Mouse (Mus musculus): ENCODE measurements around the gene Tubg2.

Gene Tubg2

DNA sequence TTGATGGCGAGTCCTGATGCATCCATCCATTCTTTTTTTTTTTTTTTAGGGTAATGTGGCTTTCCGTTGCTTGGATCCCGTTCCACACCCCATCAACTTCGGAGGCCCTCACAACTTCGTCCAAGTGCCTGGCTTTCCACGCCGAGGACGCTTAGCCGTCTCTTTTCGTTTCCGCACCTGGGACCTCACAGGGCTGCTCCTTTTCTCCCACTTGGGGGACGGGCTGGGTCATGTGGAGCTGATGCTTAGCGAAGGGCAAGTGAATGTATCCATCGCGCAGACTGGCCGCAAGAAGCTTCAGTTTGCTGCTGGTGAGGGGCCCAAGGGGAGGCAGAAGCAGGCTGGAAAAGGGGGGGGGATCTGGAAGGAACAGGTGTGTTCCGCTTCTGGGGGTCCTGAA, 24.6 kb downstream of the Tubg2 start:
- DNase-seq: no peak

DNA sequence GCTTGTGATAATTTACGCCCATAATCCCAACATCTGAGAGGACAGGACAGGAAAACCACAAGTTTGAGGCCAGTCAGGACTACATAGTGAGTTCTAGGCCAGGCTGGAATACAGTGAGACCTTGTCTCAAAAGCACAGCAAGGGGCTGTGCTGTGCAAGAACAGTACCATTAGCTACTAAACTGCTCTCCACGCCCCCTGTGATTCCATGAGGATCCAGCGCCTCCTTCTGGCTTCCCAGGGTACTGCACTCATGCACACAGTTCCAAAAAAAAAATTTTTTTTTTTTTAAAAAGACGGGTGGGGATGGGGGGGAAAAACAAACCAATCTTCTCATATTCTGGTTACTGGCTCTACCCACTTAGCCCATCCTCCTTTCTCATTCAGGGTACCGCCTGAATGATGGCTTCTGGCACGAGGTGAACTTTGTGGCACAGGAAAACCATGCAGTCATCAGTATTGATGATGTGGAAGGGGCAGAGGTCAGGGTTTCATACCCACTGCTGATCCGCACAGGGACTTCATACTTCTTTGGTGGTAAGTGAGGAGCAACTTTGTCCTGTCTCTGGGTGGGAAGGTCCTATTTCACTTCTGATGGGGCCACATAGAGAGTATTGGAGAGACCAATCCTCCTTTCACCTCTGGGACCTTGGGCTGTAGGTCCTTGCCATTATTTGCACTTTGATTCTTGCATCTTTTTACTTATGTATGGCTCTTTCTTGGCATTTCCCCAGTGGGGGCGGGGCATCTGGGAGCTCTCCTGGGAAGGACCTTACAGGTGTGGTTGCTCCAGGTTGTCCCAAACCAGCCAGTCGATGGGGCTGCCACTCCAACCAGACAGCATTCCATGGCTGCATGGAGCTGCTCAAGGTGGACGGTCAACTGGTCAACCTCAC, 25.4 kb downstream of the Tubg2 start:
- DNase-seq: peak; percentile 93

DNA sequence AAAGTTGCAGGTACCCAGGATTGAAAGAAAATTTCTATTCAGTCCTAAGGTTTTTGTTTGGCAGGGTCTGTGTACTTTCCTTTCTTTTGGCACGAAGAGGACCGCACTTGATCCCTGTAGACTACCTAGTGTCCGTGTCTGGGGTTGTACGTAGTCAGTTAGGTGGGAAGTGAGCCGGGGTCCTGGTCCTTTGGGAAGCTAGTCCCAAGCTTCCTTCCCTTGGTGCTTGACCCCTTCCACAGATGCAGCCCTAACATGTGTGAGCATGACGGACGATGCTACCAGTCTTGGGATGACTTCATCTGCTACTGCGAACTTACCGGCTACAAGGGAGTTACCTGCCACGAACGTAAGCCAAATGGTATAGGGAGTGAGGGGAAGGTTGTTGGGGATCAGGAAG, 26.3 kb downstream of the Tubg2 start:
- DNase-seq: peak; percentile 86

DNA sequence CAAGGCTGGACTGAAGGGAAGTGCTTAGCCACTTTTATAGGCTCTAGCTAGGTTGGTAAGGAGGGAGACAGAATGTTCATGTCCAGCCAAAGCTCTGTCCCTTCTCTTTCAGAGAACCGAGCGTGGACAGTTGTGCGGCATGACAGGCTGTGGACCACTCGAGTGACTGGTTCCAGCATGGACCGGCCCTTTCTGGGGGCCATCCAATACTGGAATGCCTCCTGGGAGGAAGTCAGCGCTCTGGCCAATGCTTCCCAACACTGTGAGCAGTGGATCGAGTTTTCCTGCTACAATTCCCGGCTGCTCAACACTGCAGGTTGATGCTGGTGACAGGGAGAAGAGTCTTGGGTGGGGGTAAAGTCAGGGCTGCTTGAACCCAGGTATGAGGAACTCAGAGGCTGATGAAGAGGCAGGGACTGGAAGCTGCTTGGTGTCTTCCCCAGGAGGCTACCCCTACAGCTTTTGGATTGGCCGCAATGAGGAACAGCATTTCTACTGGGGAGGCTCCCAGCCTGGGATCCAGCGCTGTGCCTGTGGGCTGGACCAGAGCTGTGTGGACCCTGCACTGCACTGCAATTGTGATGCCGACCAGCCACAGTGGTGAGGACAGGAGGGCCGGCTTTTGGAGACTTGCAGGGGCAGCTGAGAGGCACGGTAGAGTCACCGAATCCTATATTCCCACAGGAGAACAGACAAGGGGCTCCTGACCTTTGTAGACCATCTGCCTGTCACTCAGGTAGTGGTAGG, 27.2 kb downstream of the Tubg2 start:
- peak; percentile 92 for DNase-seq

DNA sequence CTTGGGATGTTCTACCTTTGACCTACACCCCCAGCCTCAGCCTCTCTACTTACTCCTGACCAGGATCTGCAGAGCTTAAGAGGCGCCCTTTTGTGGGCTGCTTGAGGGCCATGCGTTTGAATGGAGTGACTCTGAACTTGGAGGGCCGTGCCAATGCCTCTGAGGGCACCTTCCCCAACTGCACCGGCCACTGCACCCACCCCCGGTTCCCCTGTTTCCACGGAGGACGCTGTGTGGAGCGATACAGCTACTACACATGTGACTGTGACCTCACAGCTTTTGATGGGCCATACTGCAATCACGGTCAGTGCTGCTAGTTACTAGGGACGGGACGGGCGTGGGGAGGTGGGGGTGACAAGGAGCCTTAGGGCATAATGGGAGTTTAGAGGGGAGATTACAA, 29.3 kb downstream of the Tubg2 start:
- DNase-seq: peak; percentile 89

DNA sequence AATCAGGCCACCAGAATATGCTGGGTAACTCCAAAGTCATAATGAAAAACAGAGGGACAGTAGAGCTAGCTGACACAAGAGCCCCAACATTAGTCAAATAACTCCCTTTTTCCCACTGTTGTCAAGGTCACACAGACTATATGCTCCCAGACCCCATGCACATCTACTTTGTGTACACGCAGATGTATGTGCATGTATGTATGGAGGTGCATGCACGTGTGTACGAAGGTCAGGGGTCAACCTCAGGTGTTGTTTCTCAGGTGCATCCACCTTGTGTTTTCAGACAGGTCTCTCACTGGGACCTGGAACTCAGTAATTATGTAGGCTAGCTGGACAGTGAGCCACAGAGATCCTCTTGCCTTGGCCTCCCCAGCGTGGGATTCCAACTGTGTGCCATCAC, 29.7 kb downstream of the Tubg2 start:
- peak; percentile 88 for DNase-seq

DNA sequence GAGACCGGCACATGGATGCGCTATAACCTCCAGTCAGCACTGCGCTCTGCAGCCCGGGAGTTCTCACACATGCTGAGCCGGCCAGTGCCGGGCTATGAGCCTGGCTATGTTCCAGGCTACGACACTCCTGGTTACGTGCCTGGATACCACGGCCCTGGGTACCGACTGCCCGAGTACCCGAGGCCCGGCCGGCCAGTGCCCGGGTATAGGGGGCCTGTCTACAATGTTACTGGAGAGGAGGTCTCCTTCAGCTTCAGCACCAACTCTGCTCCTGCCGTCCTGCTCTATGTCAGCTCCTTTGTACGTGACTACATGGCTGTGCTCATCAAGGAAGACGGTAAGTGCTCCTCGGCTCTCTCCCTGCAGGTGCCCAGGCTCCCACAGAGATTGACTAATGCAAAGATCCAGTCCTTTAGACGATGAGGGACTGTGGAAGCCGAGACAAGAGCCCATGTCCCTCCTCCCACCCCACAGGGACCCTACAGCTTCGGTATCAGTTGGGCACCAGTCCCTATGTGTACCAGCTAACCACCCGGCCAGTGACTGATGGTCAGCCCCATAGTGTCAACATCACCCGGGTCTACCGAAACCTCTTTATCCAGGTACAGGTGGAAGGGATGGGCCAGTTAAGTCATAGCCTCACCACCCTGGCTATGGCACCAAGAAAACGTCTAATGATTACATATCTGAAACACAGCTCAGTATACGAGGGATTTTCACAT, 31.0 kb downstream of the Tubg2 start:
- peak; percentile 90 for DNase-seq

DNA sequence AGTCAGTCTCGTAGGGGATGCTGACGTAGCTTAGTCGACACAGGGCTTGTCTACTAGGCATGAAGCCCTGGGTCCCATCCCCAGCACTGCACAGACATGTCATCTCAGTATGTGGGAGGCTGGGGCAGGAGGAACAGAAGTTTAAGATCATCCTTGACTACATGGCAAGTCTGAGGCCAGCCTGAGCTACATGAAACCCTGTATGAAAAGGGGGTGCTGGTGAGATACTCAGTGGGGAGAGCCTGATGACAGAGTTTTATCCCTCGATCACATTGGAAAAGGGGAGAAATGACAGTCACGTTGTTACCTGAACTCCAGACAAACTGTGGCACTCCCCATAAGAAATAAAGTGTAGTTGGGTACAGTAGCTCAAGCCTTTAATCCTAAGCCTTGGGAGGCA, 31.8 kb downstream of the Tubg2 start:
- no peak for DNase-seq

DNA sequence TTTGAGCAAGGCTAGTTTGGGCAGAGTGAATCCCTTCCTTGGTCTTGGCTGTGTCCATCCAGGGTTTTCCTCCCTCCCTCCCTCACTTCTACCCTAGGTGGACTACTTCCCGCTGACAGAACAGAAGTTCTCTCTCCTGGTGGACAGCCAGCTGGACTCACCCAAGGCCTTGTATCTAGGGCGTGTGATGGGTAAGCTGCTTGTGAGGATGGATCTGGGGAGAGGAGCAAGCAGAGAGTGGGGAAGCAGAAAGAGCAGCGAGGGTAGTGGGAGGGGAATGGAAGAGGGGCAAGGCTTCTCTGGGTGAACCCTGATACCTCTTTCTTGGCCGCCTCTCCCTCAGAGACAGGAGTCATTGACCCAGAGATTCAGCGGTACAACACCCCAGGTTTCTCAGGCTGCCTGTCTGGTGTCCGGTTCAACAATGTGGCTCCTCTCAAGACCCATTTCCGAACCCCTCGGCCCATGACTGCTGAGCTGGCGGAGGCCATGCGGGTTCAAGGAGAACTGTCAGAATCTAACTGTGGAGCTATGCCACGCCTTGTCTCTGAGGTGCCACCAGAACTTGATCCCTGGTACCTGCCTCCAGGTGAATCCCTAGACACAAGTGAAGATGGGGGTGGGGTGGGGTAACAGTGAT, 32.6 kb downstream of the Tubg2 start:
- peak; percentile 93 for DNase-seq

DNA sequence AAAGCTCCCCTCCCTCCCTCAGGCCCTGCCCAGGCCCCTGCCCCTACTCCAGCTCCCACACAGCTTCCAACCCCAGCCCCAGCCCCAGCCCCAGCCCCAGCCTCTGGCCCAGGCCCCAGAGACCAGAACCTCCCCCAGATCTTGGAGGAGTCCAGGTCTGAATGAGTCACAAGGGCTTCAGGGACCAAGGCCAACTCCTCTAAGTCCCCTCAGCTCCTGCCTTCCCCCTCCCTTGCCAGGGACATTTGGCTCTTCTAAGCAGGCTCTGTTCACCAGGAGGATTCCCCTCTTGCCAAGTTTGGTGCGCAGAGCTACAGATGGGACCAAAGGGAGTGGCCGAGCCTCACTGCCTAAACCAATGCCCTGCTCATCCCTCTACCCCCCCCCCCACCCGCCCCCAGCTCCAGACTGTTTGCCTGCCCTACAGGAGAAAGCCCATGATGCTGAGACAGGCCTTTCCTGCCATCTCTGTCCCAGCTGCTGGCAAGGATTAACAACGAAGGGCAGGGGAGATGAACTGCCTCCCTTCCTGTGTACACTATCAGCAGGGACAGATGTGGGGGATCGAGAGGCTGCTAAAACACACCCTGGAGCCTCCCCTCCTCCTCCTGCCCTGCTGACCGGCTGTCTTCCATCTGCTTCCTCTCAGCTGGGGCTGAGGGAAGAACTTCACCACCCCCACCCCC, 33.9 kb downstream of the Tubg2 start:
- peak; percentile 99 for DNase-seq

DNA sequence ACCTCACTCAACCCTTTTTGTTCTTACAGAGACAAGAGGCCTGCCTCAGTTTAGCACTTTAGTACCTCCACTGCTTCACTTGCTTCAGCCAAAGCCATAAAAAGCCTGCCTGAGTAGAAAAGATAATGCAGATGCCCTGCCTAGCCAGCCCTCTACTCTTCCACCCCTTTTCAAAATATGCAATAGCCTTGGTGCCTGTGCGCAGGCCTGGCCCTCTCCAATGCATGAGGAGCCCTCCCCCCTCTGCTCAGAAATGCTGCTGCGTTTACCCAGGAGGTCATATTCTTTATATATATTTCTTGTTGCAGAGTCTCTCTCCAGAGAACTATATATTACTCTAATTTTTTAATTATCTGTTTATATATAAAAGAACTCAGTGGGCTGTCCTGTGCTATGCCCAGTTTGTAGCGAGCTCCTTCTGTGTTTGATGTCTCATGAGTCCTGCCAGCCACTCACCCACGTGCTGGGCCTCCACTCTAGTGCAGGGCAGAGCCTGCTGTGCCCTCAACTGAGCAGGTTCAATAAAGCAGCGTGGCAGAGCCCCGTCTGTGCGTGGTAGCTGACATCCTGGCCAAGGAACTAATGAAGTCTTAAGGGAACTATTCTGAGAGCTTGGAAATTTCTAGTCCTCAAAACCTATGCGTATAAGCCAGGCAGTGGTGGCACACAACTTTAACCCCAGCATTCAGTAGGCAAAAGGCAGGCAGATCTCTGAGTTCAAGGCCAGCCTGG, 34.6 kb downstream of the Tubg2 start:
- peak; percentile 92 for DNase-seq

DNA sequence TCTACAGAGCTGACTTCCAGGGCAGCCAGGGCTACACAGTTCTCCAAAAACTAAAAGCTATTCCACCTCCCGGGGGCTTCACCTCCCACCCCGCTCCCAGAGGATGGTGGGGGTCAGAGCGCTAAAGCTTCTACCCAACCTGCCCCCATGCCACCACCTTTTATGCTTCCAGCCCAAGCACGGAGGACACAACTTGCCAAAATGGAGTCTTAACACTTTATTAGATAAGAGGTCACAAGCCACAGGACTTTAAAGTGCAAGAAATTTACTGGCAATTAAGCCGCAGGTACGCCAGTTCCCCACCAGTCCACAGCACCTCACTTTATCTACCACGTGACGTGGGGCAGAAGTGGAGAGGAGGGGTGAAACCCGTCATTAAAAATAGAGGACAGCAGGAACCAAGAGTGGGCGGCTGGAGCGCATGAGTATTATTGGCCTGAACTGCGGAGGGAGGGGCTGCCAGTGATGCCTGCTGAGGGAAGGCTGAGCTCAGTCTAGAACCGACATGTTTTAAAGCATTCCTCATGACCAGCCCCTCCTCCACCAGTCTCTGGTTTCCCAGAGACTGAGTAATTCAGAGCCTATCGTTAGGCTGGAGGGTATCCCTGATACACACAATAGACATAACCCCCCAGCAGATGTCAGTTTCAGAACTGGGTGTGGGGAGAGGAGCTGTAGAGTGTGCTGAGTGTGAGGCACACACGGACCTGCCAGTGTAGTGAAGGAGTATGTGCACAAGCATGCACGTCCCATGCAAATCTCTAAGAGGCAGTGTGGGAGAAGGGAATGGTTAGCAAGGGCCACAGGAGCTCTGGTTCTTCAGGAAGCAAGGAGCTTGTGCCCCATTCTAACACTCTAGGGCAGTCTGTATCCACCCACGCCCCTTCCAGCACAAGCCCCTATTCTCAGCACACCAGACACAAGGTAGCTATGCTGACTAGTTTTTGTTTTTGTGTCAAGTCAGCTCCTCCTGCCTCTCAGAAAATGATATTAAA, 35.5 kb downstream of the Tubg2 start:
- peak; percentile 94 for DNase-seq

DNA sequence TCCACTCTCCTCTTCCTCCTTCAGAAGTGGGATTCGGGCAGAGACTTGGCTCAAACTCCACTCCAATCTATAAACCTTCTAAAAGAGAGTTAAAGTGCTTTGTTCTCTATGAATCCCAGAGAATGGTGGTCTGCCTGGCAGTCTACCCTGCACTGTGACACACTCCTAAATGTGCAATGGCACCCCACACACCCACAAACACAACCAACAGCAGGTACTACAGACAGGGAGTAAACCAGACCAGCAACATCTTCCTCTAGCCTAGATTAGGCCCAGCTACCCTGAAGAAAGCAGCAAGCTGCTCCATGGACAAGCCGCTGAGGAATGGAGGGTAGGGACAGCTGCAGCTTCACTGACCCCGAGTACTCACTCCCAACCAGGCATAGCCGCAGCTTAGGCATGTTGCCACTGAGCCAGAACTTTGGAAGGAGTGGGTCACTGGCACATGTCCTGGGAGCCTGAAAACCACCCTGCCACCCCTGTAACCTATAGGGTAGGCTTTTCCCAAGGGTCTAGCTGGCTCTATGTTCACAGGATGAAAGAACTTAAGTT, 36.3 kb downstream of the Tubg2 start:
- peak; percentile 91 for DNase-seq

DNA sequence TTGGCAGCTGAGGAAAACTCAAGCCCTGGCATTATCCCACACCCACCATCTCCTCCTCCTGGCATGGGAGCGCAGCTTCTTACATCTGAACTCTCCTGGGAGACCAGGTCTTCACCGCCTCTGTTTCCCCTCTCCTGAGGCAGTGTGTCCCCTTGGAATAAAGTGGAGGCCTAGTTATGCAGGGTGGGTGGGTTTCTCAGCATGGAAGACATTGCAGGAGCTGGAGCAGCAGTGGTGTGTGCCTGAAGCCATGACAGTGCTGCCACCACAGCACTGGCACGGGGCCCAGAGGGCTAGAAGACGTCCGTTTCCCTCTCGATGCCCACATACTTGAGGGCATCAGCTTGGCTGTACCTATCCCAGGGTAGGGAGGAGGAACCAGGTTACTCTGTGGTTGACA, 36.9 kb downstream of the Tubg2 start:
- peak; percentile 89 for DNase-seq

DNA sequence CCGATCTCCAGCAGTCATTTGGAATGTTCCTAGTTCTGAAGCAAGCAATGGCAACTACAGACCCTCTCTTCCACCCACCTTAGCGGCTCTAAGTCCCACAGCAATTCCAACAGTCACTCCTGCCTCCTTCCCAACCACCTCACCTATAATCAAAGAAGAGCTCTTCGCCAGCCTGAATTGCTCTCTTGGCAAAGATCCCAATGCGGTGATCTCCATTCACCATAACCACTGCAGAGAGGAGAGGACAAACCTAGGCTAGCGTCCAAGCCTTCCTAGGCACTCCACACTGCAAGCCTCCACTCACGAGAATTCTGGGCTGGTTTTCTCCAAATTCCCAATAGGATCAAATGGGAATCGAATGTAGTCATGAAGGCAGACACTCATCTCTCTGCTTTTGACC, 37.4 kb downstream of the Tubg2 start:
- DNase-seq: no peak

DNA sequence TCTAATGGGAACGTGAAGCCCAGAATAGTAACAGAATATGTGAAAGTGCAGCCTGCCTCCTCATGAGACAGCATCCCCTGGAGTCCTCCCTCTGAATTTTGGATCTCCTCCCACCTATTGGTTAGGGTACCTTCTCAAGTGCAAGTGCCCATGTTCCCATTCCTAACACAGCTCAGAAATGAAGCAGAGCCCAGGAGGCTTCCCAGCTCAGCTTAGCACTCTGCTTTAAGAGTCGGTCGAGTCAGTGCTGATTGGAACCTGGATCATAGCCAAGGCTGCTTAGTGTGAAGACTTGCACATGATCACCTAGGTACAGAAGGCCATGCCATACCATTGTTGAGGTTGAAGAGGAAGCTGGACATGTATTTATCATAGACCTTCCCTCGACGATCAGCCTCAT, 38.4 kb downstream of the Tubg2 start:
- peak; percentile 89 for DNase-seq

DNA sequence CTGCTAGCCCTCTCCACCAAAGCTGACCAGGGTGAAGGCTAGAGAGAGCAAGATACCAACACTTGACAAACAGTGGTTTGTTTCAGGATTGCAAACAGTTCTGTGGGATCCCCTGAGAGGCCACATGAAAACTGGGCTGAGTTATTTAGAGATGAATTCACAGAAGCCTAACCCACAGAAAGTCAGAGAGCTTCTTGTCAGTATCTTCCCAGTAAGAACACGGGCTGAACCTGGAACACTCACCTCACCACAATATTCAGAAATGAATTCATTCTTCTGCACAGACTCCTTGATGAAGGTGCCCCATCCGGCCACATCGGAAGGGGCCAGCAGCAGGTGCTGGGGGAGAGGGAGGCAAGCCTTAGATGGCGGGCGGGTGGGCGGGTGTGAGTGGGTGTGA, 38.9 kb downstream of the Tubg2 start:
- DNase-seq: peak; percentile 66

DNA sequence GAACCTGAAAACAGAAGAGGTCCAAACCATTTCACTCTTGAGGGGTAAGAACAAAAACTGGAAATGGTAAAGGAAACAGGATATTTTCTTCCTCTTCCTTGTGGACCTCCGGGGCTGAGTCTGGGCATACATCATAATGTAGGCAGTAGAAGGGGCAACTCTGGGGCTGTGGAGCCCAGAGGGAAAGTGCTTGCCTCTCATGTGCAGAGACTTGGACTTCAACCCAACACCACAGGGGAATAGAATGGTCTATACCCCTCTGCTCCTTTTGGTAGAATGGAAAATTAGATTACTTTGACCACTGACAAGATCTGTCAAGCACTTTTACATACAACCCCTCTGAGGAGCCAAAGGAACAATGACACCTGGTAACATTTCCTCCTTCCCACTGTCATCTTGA, 39.4 kb downstream of the Tubg2 start:
- DNase-seq: peak; percentile 85

DNA sequence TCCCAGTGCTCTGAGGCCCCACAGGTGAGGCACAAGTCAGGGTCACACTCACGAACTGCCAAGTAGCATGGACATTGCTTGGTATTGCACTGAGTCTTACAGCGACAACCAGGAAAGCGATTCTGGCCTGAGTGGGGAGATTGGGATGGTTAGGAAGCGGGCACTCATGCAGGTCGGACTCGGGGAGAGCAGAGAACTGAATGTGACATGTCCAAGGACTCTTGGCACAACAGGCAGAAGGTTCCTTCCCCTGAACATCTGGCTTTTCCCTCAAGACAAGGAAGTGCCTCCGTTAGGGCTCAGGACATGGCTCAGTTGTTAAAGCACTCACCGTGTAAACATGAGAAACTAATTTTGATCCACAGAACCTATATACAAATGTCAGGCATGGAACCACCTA, 39.9 kb downstream of the Tubg2 start:
- peak; percentile 93 for DNase-seq

DNA sequence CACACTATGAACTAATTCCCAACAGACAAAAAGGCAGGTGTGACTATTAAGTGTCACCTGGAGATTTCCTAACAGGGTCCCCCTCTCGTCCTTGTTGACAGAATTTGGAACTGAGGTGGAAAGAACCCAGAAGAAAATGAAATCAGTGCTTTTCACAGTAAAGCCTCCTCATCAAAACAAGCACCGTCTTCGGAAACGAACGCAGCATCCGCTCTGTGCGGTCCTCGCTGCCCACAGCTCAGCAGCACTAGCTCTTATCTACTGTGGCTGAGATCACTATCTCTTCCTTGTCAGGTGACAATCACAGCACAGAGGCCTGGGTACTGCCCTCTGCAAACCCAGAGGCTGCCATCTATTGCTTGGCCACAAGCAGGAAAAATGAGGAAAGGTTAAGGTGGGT, 40.5 kb downstream of the Tubg2 start:
- peak; percentile 87 for DNase-seq

All from heart, adult 11 months (tissue).